Mouse (Mus musculus) left cerebral cortex, adult 9 months (tissue): ENCODE measurements around the gene Slc2a1.

Source experiments
- DNase-seq, 2 experiments: peaks; one replicate each; pipeline ENCODE4 v3.0.0; 2022; ENCODE audit warnings: low spot score in 2 of 2

Slc2a1 gene

DNA sequence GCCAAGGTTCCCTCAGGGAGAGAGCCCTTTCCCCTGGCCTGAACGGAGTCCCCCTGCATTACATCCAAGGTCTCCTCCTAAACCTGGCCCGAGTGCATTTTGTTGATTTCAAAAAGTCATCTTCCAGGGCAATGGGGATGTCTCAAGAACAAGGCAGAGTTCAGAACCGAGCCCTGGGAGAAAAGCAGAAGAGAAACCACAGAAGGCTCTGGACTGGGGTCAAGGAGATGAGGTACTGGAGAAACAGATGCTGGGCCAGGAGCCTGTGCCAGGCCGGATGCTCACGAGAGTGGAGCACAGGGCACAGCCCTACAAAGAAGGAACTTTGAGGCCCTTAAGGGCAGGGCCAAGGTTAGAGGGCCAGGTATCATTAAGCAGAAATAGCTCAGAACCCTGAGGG lies 69.2 kb downstream of the Slc2a1 start:
- no peak for DNase-seq

DNA sequence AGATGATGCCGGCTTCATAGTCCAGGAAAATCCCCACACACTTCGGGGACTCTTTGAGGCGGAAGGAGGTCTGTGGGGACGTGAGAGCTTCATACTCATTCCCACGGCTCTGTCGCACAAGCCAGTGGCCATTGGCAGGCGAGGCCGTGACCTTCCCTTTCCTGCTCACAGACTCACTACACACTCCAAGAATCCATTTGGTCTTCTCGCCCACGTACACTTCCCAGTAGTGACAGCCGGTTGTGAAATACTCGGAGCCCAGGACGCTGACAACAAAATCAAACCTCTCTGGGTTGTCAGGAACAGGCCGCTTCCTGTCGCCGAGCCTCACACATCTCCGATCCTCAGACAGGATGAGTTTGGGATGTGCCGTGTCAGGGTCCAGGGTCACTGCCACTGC lies 69.8 kb downstream of the Slc2a1 start:
- no peak for DNase-seq

DNA sequence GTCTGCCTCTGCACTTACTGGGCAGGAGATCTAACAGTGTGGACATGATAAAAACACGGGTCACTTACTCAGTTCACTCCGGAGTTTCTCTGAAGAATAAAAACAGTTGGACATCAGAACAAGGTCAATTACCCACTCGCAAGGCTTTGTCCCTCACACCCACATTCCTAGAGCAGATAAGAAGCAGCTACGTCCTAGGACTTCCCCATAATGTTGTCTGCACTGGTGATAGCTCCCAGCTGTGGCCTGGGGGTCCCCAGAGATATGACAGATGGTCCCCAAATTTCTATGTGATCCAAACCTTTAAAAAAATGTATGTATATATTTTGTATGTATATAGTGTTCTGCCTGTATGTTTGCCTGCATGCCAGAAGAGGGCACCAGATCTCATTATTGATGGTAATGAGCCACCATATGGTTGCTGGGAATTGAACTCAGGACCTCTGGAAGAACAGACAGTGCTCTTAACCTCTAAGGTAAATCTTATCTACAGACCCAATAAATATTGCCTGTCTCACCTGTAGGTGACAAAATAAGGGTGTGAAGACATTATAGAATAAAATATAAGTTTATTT lies 71.7 kb downstream of the Slc2a1 start:
- DNase-seq = no peak

DNA sequence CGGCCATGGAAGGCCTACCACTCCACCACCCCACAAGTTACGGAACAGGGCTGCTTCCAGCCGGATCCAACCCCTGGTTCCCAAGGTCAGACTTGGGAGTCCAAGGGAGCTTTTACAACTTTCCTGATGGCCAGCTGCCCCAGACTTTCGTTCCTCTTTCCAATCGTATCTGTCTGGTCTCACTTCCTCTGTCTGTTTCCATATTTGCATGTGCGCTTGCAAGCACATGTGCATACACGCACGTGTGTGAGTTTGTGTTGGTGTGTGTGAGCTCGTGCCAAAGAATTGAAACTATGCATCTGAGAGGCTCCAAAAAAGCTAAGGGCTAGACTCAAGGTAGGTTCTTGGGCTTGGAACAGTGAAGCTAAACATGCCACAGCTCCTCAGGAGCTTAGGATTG lies 72.9 kb downstream of the Slc2a1 start:
- DNase-seq = no peak

DNA sequence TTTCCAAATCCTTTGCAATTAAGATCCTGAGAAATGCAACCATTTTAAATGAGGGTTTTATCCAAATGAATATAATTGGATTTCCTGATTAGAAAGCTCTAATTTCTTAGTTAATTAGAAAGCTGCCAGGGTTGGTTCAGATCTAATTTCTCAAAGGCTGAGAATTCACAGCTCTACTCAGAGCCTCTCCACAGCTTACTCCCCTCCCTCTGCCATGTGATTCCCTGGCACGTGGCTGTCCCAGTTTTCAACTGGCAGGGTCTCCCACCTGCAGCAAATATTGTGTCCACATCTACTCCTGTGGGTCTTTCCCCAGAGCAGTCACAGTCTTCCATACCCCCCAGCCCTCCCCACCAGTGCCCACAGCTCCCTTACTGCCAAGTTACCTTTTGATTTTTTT lies 75.0 kb downstream of the Slc2a1 start:
- no peak for DNase-seq

DNA sequence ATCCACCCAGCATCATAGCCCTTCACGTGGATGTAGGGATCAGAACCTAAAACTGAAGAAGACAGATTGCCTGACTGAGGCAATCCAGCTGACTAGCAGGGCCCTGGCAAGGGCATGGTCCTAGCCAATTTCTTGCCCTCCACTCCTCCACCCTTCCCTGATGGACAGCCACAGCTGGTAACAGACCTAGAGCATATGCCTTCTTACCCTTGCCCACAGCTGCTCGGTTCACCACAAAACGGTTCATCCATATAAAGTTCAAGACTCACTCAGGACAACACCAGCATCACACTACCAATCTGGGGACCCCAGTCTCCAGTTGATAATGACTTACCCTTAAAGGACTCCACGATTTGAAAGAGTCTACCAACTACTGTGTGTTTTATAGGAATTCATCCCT lies 77.3 kb downstream of the Slc2a1 start:
- DNase-seq = no peak
